12 mouse cellular contexts compared by ENCODE assay signal in genomic region chr11:97687061-97687460, GRCm38 (mm10). TPM values are rescaled to one million over a fixed set of nuclear protein-coding genes. Genes with fewer than 3 reads are reported as not detected.
DNase-seq lines count a peak whose midpoint lies in the region; ATAC-seq and TF ChIP-seq lines count a peak whose summit lies in the region.
"Had no signal": no experiment of that assay in that cellular context is flagged by ENCODE, and none has a peak within 500 bp of the region (broad histone marks: within the 10 kb centered on the region; RNA-seq: fewer than 3 reads in every experiment).

No protein-coding gene starts in this region.

- H3K4me2 ChIP-seq in lung, embryonic 15.5 days, result peak overlapping the region; percentile 67; the same call in 1 of the 2 replicates
- peak overlapping the region; percentile 66 for H3K4me2 ChIP-seq in intestine, postnatal 0 days (replicated peaks; ENCODE audit: low read depth)
- peak overlapping the region; percentile 62 for H3K4me2 ChIP-seq in stomach, embryonic 16.5 days (ENCODE audit: low read depth, low read length)

- H3K27me3 ChIP-seq in lung, embryonic 15.5 days, result no peaks in the 10 kb centered on the region
- H3K27me3 ChIP-seq in intestine, postnatal 0 days (replicated peaks; ENCODE audit: control insufficient read depth, insufficient read depth, low read length), result no peaks in the 10 kb centered on the region
- no peaks in the 10 kb centered on the region for H3K27me3 ChIP-seq in stomach, embryonic 16.5 days (ENCODE audit: control insufficient read depth, insufficient read depth, low read length)

- 86% methylated on average over 3 of the region's 3 CpGs for WGBS in lung, embryonic 15.5 days
- 77% methylated on average over 3 of the region's 3 CpGs for WGBS in lung, adult 2 months
- 47% methylated on average over 3 of the region's 3 CpGs for WGBS in intestine, postnatal 0 days
- 90% methylated on average over 3 of the region's 3 CpGs for WGBS in stomach, embryonic 16.5 days

- intact Hi-C loops in gastrocnemius, adult 2 months (cut with DNase I), result no loop called here

- peaks cover 46% of the 10 kb centered on the region for H3K4me1 ChIP-seq in lung, embryonic 15.5 days
- peaks cover 17% of the 10 kb centered on the region for H3K4me1 ChIP-seq in lung, adult 2 months (ENCODE audit: control insufficient read depth, insufficient read depth, low read length)
- H3K4me1 ChIP-seq in intestine, postnatal 0 days (replicated peaks; ENCODE audit: control insufficient read depth, insufficient read depth, low read length), result no peaks in the 10 kb centered on the region; the same call in 1 of the 2 replicates
- peaks cover 15% of the 10 kb centered on the region for H3K4me1 ChIP-seq in stomach, embryonic 16.5 days (ENCODE audit: control insufficient read depth, insufficient read depth, low read length)

- peak overlapping the region; percentile 76 for H3K4me3 ChIP-seq in gastrocnemius, adult 2 months
- H3K4me3 ChIP-seq in lung, embryonic 15.5 days, result no peak overlapping the region
- H3K4me3 ChIP-seq in lung, adult 2 months (replicated peaks; ENCODE audit: extremely low read depth, low read depth, low read length), result no peak overlapping the region
- peak overlapping the region; percentile 38 for H3K4me3 ChIP-seq in intestine, postnatal 0 days (ENCODE audit: low read depth, low read length)
- H3K4me3 ChIP-seq in stomach, embryonic 16.5 days (replicated peaks; ENCODE audit: low read length), result no peak overlapping the region
- H3K4me3 ChIP-seq: erythroblast, embryonic 14.5 days; liver, embryonic 15.5 days had no signal

- DNase-seq in gastrocnemius, adult 2 months, result peak; percentile 16
- DNase-seq in gastrocnemius, postnatal 25 days, result no peak
- DNase-seq in lung, adult 2 months, result no peak
- DNase-seq in left cerebral cortex, adult 18-20 months (ENCODE audit: low spot score in 2 of 2), result no peak

- H3K27ac ChIP-seq in gastrocnemius, adult 2 months, result peak overlapping the region; percentile 91
- H3K27ac ChIP-seq in lung, embryonic 15.5 days, result no peak overlapping the region
- peak overlapping the region; percentile 65 for H3K27ac ChIP-seq in intestine, postnatal 0 days (ENCODE audit: low read depth, low read length)
- no peak overlapping the region for H3K27ac ChIP-seq in stomach, embryonic 16.5 days (ENCODE audit: low read length)
- H3K27ac ChIP-seq: liver, embryonic 15.5 days had no signal

- no peak overlapping the region for H3K9ac ChIP-seq in lung, embryonic 15.5 days
- H3K9ac ChIP-seq in intestine, postnatal 0 days (ENCODE audit: low read depth, low read length), result no peak overlapping the region; the same call in 1 of the 2 replicates
- no peak overlapping the region for H3K9ac ChIP-seq in stomach, embryonic 16.5 days (ENCODE audit: low read length)
- H3K9ac ChIP-seq: liver, embryonic 15.5 days had no signal

- ATAC-seq in lung, embryonic 15.5 days (ENCODE audit: borderline replicate concordance, extremely low read depth, low FRiP score, low TSS enrichment), result no peak
- peak; percentile 32 for ATAC-seq in intestine, postnatal 0 days
- no peak for ATAC-seq in stomach, embryonic 16.5 days (ENCODE audit: insufficient read depth, low FRiP score)
- ATAC-seq in erythroid progenitor cell, adult 5-6 weeks (replicated peaks; ENCODE audit: low FRiP score, poor library complexity, severe bottlenecking), result no peak
- ATAC-seq: CD4-positive, CD25-positive, alpha-beta regulatory T cell, adult 4 months; midbrain, embryonic 16.5 days had no signal

- TF ChIP-seq CTCF in gastrocnemius, adult 2 months (IDR thresholded peaks at IDR 0.05), result no peak
- no peak for TF ChIP-seq CTCF in lung, adult 2 months (IDR thresholded peaks at IDR 0.05; ENCODE audit: insufficient read depth, low read length)
- TF ChIP-seq CTCF in intestine, postnatal 0 days (IDR thresholded peaks at IDR 0.05; ENCODE audit: low read depth), result no peak

- peaks cover 38% of the 10 kb centered on the region for H3K36me3 ChIP-seq in lung, embryonic 15.5 days
- peaks cover 41% of the 10 kb centered on the region for H3K36me3 ChIP-seq in intestine, postnatal 0 days (ENCODE audit: control insufficient read depth, insufficient read depth)
- H3K36me3 ChIP-seq in stomach, embryonic 16.5 days (ENCODE audit: control insufficient read depth, insufficient read depth, low read length), result peaks cover 19% of the 10 kb centered on the region; the same call in 1 of the 2 replicates
- H3K36me3 ChIP-seq: liver, embryonic 15.5 days had no signal

- H3K9me3 ChIP-seq in lung, embryonic 15.5 days, result no peaks in the 10 kb centered on the region
- H3K9me3 ChIP-seq in intestine, postnatal 0 days (ENCODE audit: control insufficient read depth), result no peaks in the 10 kb centered on the region
- H3K9me3 ChIP-seq in stomach, embryonic 16.5 days (replicated peaks; ENCODE audit: control insufficient read depth, low read length), result no peaks in the 10 kb centered on the region
- H3K9me3 ChIP-seq: liver, embryonic 15.5 days had no signal

- no peak for TF ChIP-seq POLR2A in lung, adult 2 months (IDR thresholded peaks at IDR 0.05; ENCODE audit: borderline replicate concordance, extremely low read depth, low read depth, low read length)

RNA-seq across cellular contexts. Expression of gene Cisd3, which starts 1.4 kb away (rescaled TPM):
- 100 to 1,000 TPM in 1 of 2 experiments, 10 to 100 TPM in 1; 96.2 to 111 TPM for total RNA-seq in gastrocnemius, adult 2 months (2021)
- 100 to 1,000 TPM; 109 to 113 TPM for total RNA-seq in gastrocnemius, postnatal 25 days (2021)
- polyA plus RNA-seq in lung, embryonic 15.5 days (2015; fragmentation: Nextera tagmentation; extraction: Ambion mirVana), result 44.1 and 45.5 TPM in 2 replicates
- polyA plus RNA-seq in lung, adult 2 months (2012; rRNA removed), result 26.4 and 34.0 TPM in 2 replicates
- polyA plus RNA-seq in intestine, postnatal 0 days (2015; fragmentation: Nextera tagmentation; extraction: Ambion mirVana), result 122 and 123 TPM in 2 replicates
- polyA plus RNA-seq in stomach, embryonic 16.5 days (2015; fragmentation: Nextera tagmentation; extraction: Ambion mirVana), result 34.2 and 35.1 TPM in 2 replicates
- total RNA-seq in erythroid progenitor cell, adult 5-6 weeks (2015; ENCODE audit: low replicate concordance), result 6.3 TPM in 1 of 2 replicates, not detected in the other
- total RNA-seq in erythroid progenitor cell, adult 5-6 weeks (2017; ENCODE audit: low replicate concordance), result not detected in 2 replicates
- 10 to 100 TPM; 54.7 to 57.2 TPM for total RNA-seq in left cerebral cortex, adult 18-20 months (2021)
- polyA plus RNA-seq: erythroblast, embryonic 14.5 days had no signal

RNA-seq across cellular contexts. Expression of gene Pcgf2, which starts 13.2 kb away (rescaled TPM):
- 1 to 10 TPM; 1.7 to 2.9 TPM for total RNA-seq in gastrocnemius, adult 2 months (2021)
- total RNA-seq in gastrocnemius, postnatal 25 days (2021), result 1 to 10 TPM; 2.4 to 3.3 TPM
- 12.1 and 13.2 TPM in 2 replicates for polyA plus RNA-seq in lung, embryonic 15.5 days (2015; fragmentation: Nextera tagmentation; extraction: Ambion mirVana)
- polyA plus RNA-seq in lung, adult 2 months (2012; rRNA removed), result 65.9 and 81.9 TPM in 2 replicates
- polyA plus RNA-seq in intestine, postnatal 0 days (2015; fragmentation: Nextera tagmentation; extraction: Ambion mirVana), result 7.9 and 8.9 TPM in 2 replicates
- polyA plus RNA-seq in stomach, embryonic 16.5 days (2015; fragmentation: Nextera tagmentation; extraction: Ambion mirVana), result 8.9 and 9.4 TPM in 2 replicates
- 5.9 TPM in 1 of 2 replicates, not detected in the other for total RNA-seq in erythroid progenitor cell, adult 5-6 weeks (2015; ENCODE audit: low replicate concordance)
- 2.1 TPM in 1 of 2 replicates, not detected in the other for total RNA-seq in erythroid progenitor cell, adult 5-6 weeks (2017; ENCODE audit: low replicate concordance)
- 10 to 100 TPM; 32.4 to 35.2 TPM for total RNA-seq in left cerebral cortex, adult 18-20 months (2021)

RNA-seq across cellular contexts. Expression of gene Psmb3, which starts 16.1 kb away (rescaled TPM):
- 100 to 1,000 TPM; 141 to 159 TPM for total RNA-seq in gastrocnemius, adult 2 months (2021)
- 100 to 1,000 TPM; 128 TPM for total RNA-seq in gastrocnemius, postnatal 25 days (2021)
- 465 and 505 TPM in 2 replicates for polyA plus RNA-seq in lung, embryonic 15.5 days (2015; fragmentation: Nextera tagmentation; extraction: Ambion mirVana)
- polyA plus RNA-seq in lung, adult 2 months (2012; rRNA removed), result 214 and 264 TPM in 2 replicates
- 391 and 439 TPM in 2 replicates for polyA plus RNA-seq in intestine, postnatal 0 days (2015; fragmentation: Nextera tagmentation; extraction: Ambion mirVana)
- polyA plus RNA-seq in stomach, embryonic 16.5 days (2015; fragmentation: Nextera tagmentation; extraction: Ambion mirVana), result 363 and 373 TPM in 2 replicates
- 20.5 and 50.7 TPM in 2 replicates for total RNA-seq in erythroid progenitor cell, adult 5-6 weeks (2015; ENCODE audit: low replicate concordance)
- 7.9 and 45.8 TPM in 2 replicates for total RNA-seq in erythroid progenitor cell, adult 5-6 weeks (2017; ENCODE audit: low replicate concordance)
- 100 to 1,000 TPM; 122 to 128 TPM for total RNA-seq in left cerebral cortex, adult 18-20 months (2021)

RNA-seq across cellular contexts. Expression of gene Mllt6, which starts 23.8 kb away (rescaled TPM):
- 10 to 100 TPM; 41.9 to 54.7 TPM for total RNA-seq in gastrocnemius, adult 2 months (2021)
- total RNA-seq in gastrocnemius, postnatal 25 days (2021), result 10 to 100 TPM; 33.0 to 40.5 TPM
- polyA plus RNA-seq in lung, embryonic 15.5 days (2015; fragmentation: Nextera tagmentation; extraction: Ambion mirVana), result 3.2 and 3.3 TPM in 2 replicates
- polyA plus RNA-seq in lung, adult 2 months (2012; rRNA removed), result 65.9 and 79.6 TPM in 2 replicates
- 1.4 and 1.6 TPM in 2 replicates for polyA plus RNA-seq in intestine, postnatal 0 days (2015; fragmentation: Nextera tagmentation; extraction: Ambion mirVana)
- polyA plus RNA-seq in stomach, embryonic 16.5 days (2015; fragmentation: Nextera tagmentation; extraction: Ambion mirVana), result 1.9 and 2.5 TPM in 2 replicates
- 2.1 and 9.7 TPM in 2 replicates for total RNA-seq in erythroid progenitor cell, adult 5-6 weeks (2015; ENCODE audit: low replicate concordance)
- total RNA-seq in erythroid progenitor cell, adult 5-6 weeks (2017; ENCODE audit: low replicate concordance), result 1.3 and 3.9 TPM in 2 replicates
- 100 to 1,000 TPM; 135 to 149 TPM for total RNA-seq in left cerebral cortex, adult 18-20 months (2021)

RNA-seq across cellular contexts. Expression of gene Pip4k2b, which starts 57.4 kb away (rescaled TPM):
- 10 to 100 TPM; 59.3 to 66.2 TPM for total RNA-seq in gastrocnemius, adult 2 months (2021)
- 10 to 100 TPM; 38.9 to 45.0 TPM for total RNA-seq in gastrocnemius, postnatal 25 days (2021)
- 1.6 and 1.8 TPM in 2 replicates for polyA plus RNA-seq in lung, embryonic 15.5 days (2015; fragmentation: Nextera tagmentation; extraction: Ambion mirVana)
- 11.9 and 14.6 TPM in 2 replicates for polyA plus RNA-seq in lung, adult 2 months (2012; rRNA removed)
- 0.43 and 0.63 TPM in 2 replicates for polyA plus RNA-seq in intestine, postnatal 0 days (2015; fragmentation: Nextera tagmentation; extraction: Ambion mirVana)
- 1.2 and 1.4 TPM in 2 replicates for polyA plus RNA-seq in stomach, embryonic 16.5 days (2015; fragmentation: Nextera tagmentation; extraction: Ambion mirVana)
- 2.9 and 4.0 TPM in 2 replicates for total RNA-seq in erythroid progenitor cell, adult 5-6 weeks (2015; ENCODE audit: low replicate concordance)
- total RNA-seq in erythroid progenitor cell, adult 5-6 weeks (2017; ENCODE audit: low replicate concordance), result 2.1 and 12.6 TPM in 2 replicates
- 100 to 1,000 TPM; 120 to 123 TPM for total RNA-seq in left cerebral cortex, adult 18-20 months (2021)

Comparison
In these comparisons a context has a peak if more than half of its experiments do, and no peak if none do; other contexts are left out.
1. H3K27ac ChIP-seq: peak in gastrocnemius, adult 2 months (single experiment) and intestine, postnatal 0 days (single experiment); none in lung, embryonic 15.5 days (single experiment) and stomach, embryonic 16.5 days (single experiment).
2. H3K4me3 ChIP-seq: peak in gastrocnemius, adult 2 months (single experiment) and intestine, postnatal 0 days (single experiment); none in lung, embryonic 15.5 days (single experiment), lung, adult 2 months (single experiment) and stomach, embryonic 16.5 days (single experiment).
3. RNA of gene Cisd3, which starts 1.4 kb away (total RNA-seq): 109 to 113 TPM in gastrocnemius, postnatal 25 days, 96.2 to 111 TPM in gastrocnemius, adult 2 months and 54.7 to 57.2 TPM in left cerebral cortex, adult 18-20 months; 6.3 TPM in erythroid progenitor cell, adult 5-6 weeks; every median in the first group is over 4 times any median in the second.
4. RNA of gene Pcgf2, which starts 13.2 kb away (total RNA-seq): 32.4 to 35.2 TPM in left cerebral cortex, adult 18-20 months; 2.1 to 5.9 TPM in erythroid progenitor cell, adult 5-6 weeks, 2.4 to 3.3 TPM in gastrocnemius, postnatal 25 days and 1.7 to 2.9 TPM in gastrocnemius, adult 2 months; every median in the first group is over 4 times any median in the second.
5. Peak in every context shown above with its lines, with median percentiles within 50 percentile points of each other: H3K4me2 ChIP-seq.